Mouse (Mus musculus) small intestine, adult 2 months (tissue): ENCODE data around the gene Sec23a.

Source experiments
- CTCF ChIP-seq: fragments of 200-500 bp; IDR thresholded peaks from 2 replicates; pipeline ENCODE4 v1.5.1; 2012; ENCODE audit warnings: low read depth, mild to moderate bottlenecking, control low read depth, inconsistent platforms, low read length, moderate library complexity, mixed read lengths; ENCODE audit not compliant: insufficient replicate concordance, insufficient read length; ENCODE audit errors: extremely low read depth
- POLR2A ChIP-seq: fragments of 200-500 bp; IDR thresholded peaks from 2 replicates; pipeline ENCODE4 v1.6.1; 2012; ENCODE audit warnings: low read depth, mild to moderate bottlenecking, control low read depth, inconsistent platforms, low read length, moderate library complexity

DNA sequence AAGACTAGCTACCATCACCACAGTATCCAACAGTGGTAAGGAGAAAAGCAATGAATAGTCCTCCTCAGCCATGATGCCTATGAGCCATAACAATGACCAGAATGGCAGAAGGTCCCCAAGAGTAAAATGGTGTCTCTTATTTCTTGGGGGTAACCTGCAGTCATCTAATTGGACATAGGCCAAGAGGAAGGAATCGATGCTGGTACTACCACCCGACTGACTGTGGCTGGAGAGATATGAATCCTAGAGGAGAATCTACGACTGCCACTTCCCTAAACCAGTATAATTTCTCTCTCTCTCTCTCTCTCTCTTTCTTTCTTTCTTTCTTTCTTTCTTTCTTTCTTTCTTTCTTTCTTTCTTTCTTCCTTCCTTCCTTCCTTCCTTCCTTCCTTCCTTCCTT is 40.7 kb upstream of the Sec23a start:
- TF ChIP-seq POLR2A (no peak), CTCF (no peak)
